Mouse (Mus musculus) neural tube, embryonic 11.5 days (tissue): Measurements from ENCODE around the gene Dapk1. TPM values are rescaled to one million over a fixed set of nuclear protein-coding genes. Genes with fewer than 3 reads are reported as not detected.

ENCODE experiments used
- ATAC-seq: fragments of 200-750 bp; cut with Nextera tagmentation; 2 replicates; pipeline ENCODE4 v1.8.0; 2017; ENCODE audit warnings: moderate number of reproducible peaks, mild to moderate bottlenecking, moderate TSS enrichment, moderate library complexity; ENCODE audit not compliant: insufficient read depth, low FRiP score, low TSS enrichment
- DNase-seq: peaks from one replicate; pipeline ENCODE4 v3.0.0-alpha.2; 2015; ENCODE audit warnings: low spot score
- H3K27ac ChIP-seq: fragments of 300-500 bp; sonication (generic); 2 replicates; pipeline ENCODE4 v1.5.1; 2014; ENCODE audit warnings: low read depth, mild to moderate bottlenecking, low read length
- H3K27me3 ChIP-seq: fragments of 300-500 bp; sonication (generic); 2 replicates; pipeline ENCODE4 v1.6.1; 2014; ENCODE audit warnings: mild to moderate bottlenecking, low read length, mixed read lengths; ENCODE audit not compliant: control insufficient read depth, insufficient read depth
- H3K36me3 ChIP-seq: fragments of 300-500 bp; sonication (generic); 2 replicates; pipeline ENCODE4 v1.6.1; 2014; ENCODE audit warnings: mild to moderate bottlenecking, low read length, moderate library complexity, mixed read lengths; ENCODE audit not compliant: control insufficient read depth, insufficient read depth
- H3K4me1 ChIP-seq: fragments of 300-500 bp; sonication (generic); 2 replicates; pipeline ENCODE4 v1.6.1; 2014; ENCODE audit warnings: low read length, mixed read lengths; ENCODE audit not compliant: control insufficient read depth, insufficient read depth
- H3K4me2 ChIP-seq: fragments of 300-500 bp; sonication (generic); 2 replicates; pipeline ENCODE4 v1.6.1; 2014; ENCODE audit warnings: low read depth, mild to moderate bottlenecking, moderate library complexity
- H3K4me3 ChIP-seq: fragments of 300-500 bp; sonication (generic); 2 replicates; pipeline ENCODE4 v1.5.1; 2014; ENCODE audit warnings: low read depth, low read length
- H3K9ac ChIP-seq: fragments of 300-500 bp; sonication (generic); 2 replicates; pipeline ENCODE4 v1.6.1; 2014; ENCODE audit warnings: mild to moderate bottlenecking, low read length
- H3K9me3 ChIP-seq: fragments of 300-500 bp; sonication (generic); 2 replicates; pipeline ENCODE4 v1.6.1; 2016; ENCODE audit warnings: low read length; ENCODE audit not compliant: control insufficient read depth
- WGBS: fragments of 180-500 bp; shearing (Covaris S2); extraction: QIAGEN DNeasy Blood & Tissue Kit; methylation state at CpG from one replicate; pipeline ENCODE4 v1.1.7; 2014; 5-methylcytosine and 5-hydroxymethylcytosine counted together
- polyA plus RNA-seq: library from polyadenylated mRNA; unstranded; fragments of >200 nt; fragmentation: Nextera tagmentation; extraction: Ambion mirVana; gene quantifications from 2 replicates; pipeline ENCODE4 v1.2.1, GENCODE M21; 2014

The Dapk1 gene
- polyA plus RNA-seq, 1 experiment from 2014 or later = 21.6 TPM

DNA sequence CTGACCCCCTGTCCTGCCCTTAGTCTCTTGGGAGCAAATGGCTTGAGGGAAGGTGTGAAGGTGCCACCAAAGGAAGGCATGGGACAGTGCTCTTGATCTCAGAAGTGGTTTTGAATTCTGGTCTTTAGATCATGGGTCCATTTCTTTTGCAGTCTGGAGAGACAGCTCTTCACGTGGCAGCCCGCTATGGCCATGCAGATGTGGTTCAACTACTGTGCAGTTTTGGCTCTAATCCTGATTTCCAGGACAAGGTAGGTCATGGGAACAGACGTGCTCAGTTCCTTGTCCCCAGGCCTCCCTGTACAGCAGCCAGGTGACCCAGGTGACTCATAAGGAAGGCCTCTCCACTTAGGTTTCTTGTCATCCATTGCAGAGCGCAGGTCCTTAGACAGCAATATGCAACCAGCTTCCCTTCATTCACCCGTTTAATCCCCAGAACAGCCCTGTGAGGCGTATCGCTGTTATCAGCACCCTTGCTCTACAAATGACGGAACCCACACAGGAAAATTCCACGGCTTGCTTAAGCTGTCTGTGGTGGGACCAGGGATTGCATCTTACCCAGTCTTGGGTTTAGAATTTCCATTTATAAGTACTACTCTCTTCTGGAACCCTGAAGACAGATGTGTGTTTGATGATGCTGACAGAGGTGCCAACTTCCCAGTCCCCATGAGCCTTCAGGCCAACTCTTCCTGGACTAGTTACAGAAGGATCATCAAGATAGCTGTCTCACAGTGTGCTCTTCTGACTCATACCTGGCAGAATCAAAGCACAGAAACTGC, 126.7 kb downstream of the Dapk1 start:
- no peak overlapping the region for H3K9ac ChIP-seq
- H3K27me3 ChIP-seq = no peaks in the 10 kb centered on the region
- H3K9me3 ChIP-seq = no peaks in the 10 kb centered on the region
- no peak overlapping the region for H3K27ac ChIP-seq
- H3K36me3 ChIP-seq = peaks cover 3% of the 10 kb centered on the region
- H3K4me3 ChIP-seq = no peak overlapping the region
- no peak overlapping the region for H3K4me2 ChIP-seq
- WGBS = 92% methylated on average over 9 of the region's 9 CpGs
- ATAC-seq (no peak), DNase-seq (no peak)
- H3K4me1 ChIP-seq = no peaks in the 10 kb centered on the region

GRCm38 (mm10) chr13:60729055-60729402, 127.3 kb downstream of the Dapk1 start:
- H3K36me3 ChIP-seq = peaks cover 3% of the 10 kb centered on the region
- no peak for DNase-seq
- no peak overlapping the region for H3K27ac ChIP-seq

GRCm38 (mm10) chr13:60730587-60730986, 128.8 kb downstream of the Dapk1 start:
- Histone ChIP-seq H3K4me2 (no peak overlapping the region), H3K9me3 (no peaks in the 10 kb centered on the region), H3K4me3 (no peak overlapping the region), H3K27me3 (no peaks in the 10 kb centered on the region), H3K27ac (no peak overlapping the region), H3K9ac (no peak overlapping the region), H3K4me1 (no peaks in the 10 kb centered on the region), H3K36me3 (peaks cover 3% of the 10 kb centered on the region)
- WGBS = 98% methylated on average over 7 of the region's 7 CpGs
- no peak for DNase-seq
- ATAC-seq = no peak

More at GRCm38 (mm10) chr13:60729055-60729402, 127.3 kb downstream of the Dapk1 start:
- H3K4me2 ChIP-seq = no peak overlapping the region
- WGBS = 86% methylated on average over 3 of the region's 3 CpGs
- no peak for ATAC-seq
- no peaks in the 10 kb centered on the region for H3K4me1 ChIP-seq
- no peak overlapping the region for H3K4me3 ChIP-seq
- no peaks in the 10 kb centered on the region for H3K27me3 ChIP-seq
- H3K9me3 ChIP-seq = no peaks in the 10 kb centered on the region
- no peak overlapping the region for H3K9ac ChIP-seq

GRCm38 (mm10) chr13:60731001-60731400, 129.3 kb downstream of the Dapk1 start:
- Histone ChIP-seq H3K4me2 (no peak overlapping the region), H3K4me3 (no peak overlapping the region), H3K9me3 (no peaks in the 10 kb centered on the region), H3K27ac (no peak overlapping the region), H3K9ac (no peak overlapping the region), H3K36me3 (peaks cover 3% of the 10 kb centered on the region), H3K4me1 (no peaks in the 10 kb centered on the region), H3K27me3 (no peaks in the 10 kb centered on the region)
- DNase-seq = no peak
- ATAC-seq = no peak
- WGBS = 92% methylated on average over 3 of the region's 3 CpGs

DNA sequence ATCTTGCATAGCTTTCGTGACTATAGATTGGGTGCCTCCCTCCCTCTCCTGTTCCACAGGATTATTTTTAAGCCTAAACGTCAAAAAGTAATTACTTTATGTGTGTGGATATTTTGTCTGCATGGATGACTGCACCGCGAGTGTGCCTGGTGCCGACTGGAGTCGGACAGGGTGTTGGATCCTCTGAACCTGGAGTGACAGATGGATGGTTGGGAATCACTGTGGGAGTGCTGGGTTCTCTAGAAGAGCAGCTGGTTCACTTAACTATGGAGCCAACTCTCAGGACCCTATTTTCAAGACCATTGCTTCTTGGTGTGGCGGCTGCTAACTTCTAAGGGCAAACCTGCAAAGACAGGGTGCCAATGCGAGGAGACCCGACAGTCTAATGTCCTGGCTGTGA, 133.6 kb downstream of the Dapk1 start:
- 93% methylated on average over 9 of the region's 9 CpGs for WGBS
- Histone ChIP-seq H3K4me3 (no peak overlapping the region), H3K4me2 (no peak overlapping the region), H3K4me1 (peaks cover 7% of the 10 kb centered on the region; the same call in 1 of the 2 replicates), H3K27me3 (no peaks in the 10 kb centered on the region), H3K9me3 (0 out of 2 replicates have a peak, but pooled peaks cover 3% of the 10 kb centered on the region), H3K9ac (no peak overlapping the region), H3K27ac (no peak overlapping the region), H3K36me3 (peaks cover 5% of the 10 kb centered on the region; the same call in 1 of the 2 replicates)
- DNase-seq = no peak
- ATAC-seq = no peak

DNA sequence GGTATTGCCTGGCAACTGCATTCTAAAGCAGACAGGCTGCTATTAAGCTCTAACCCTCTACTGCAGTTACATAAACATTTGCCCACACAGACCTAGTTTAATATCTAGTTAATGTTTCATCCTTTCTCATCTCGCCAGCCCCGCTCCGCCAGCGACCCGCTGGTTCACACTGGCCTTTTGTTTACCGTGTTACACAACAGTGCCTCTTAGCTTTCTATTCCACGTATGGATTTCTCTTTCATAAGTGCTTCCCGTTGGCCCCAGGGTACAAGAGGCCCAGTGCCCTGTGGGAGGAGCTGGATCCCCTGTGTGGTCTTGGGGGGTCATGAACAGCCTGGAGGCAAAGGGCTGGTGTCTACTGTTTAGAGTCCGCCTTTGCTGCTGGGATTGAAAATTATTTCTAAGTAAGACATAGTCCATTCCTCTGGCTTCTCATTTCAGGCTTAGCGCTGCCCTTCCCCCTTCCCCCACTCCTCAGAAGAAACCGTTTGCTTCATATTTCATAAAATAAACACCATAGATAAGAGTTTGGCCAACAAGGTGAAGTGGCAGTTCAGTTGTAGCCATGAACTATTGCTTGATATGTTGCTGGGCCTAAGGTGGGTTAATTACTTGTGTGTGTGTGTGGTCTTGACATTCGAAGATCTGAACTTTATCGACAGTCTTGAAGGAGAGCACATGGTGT, 134.8 kb downstream of the Dapk1 start:
- Histone ChIP-seq H3K27me3 (no peaks in the 10 kb centered on the region), H3K9ac (no peak overlapping the region), H3K4me2 (no peak overlapping the region), H3K4me1 (peaks cover 7% of the 10 kb centered on the region; the same call in 1 of the 2 replicates), H3K9me3 (0 out of 2 replicates have a peak, but pooled peaks cover 3% of the 10 kb centered on the region), H3K36me3 (peaks cover 5% of the 10 kb centered on the region; the same call in 1 of the 2 replicates), H3K27ac (no peak overlapping the region), H3K4me3 (no peak overlapping the region)
- DNase-seq (no peak), ATAC-seq (no peak)
- WGBS = 86% methylated on average over 13 of the region's 13 CpGs

- ATAC-seq (peak; percentile 68; the same call in 1 of the 2 replicates), DNase-seq (peak; percentile 73)
- Histone ChIP-seq H3K4me3 (no peak overlapping the region), H3K27me3 (no peaks in the 10 kb centered on the region), H3K27ac (0 out of 2 replicates have a peak overlapping the region, but pooled peaks have one; percentile 23), H3K4me2 (peak overlapping the region; percentile 23), H3K9ac (no peak overlapping the region), H3K36me3 (peaks cover 9% of the 10 kb centered on the region; the same call in 1 of the 2 replicates), H3K9me3 (0 out of 2 replicates have a peak, but pooled peaks cover 3% of the 10 kb centered on the region), H3K4me1 (peaks cover 7% of the 10 kb centered on the region; the same call in 1 of the 2 replicates)
- 19% methylated on average over 9 of the region's 9 CpGs for WGBS
Observed at GRCm38 (mm10) chr13:60737632-60738324, 136.0 kb downstream of the Dapk1 start.

- Histone ChIP-seq H3K27ac (0 out of 2 replicates have a peak overlapping the region, but pooled peaks have one; percentile 23), H3K36me3 (peaks cover 9% of the 10 kb centered on the region; the same call in 1 of the 2 replicates), H3K4me3 (no peak overlapping the region), H3K4me1 (peaks cover 7% of the 10 kb centered on the region; the same call in 1 of the 2 replicates), H3K27me3 (no peaks in the 10 kb centered on the region), H3K9ac (no peak overlapping the region), H3K9me3 (0 out of 2 replicates have a peak, but pooled peaks cover 3% of the 10 kb centered on the region), H3K4me2 (peak overlapping the region; percentile 23)
- DNase-seq = peak; percentile 69
- peak; percentile 84 for ATAC-seq
- WGBS = 22% methylated on average over 9 of the region's 9 CpGs
Observed at GRCm38 (mm10) chr13:60738429-60738828, 136.7 kb downstream of the Dapk1 start.
